Mouse (Mus musculus): ENCODE measurements around the gene Gabbr1.

Gene Gabbr1

DNA sequence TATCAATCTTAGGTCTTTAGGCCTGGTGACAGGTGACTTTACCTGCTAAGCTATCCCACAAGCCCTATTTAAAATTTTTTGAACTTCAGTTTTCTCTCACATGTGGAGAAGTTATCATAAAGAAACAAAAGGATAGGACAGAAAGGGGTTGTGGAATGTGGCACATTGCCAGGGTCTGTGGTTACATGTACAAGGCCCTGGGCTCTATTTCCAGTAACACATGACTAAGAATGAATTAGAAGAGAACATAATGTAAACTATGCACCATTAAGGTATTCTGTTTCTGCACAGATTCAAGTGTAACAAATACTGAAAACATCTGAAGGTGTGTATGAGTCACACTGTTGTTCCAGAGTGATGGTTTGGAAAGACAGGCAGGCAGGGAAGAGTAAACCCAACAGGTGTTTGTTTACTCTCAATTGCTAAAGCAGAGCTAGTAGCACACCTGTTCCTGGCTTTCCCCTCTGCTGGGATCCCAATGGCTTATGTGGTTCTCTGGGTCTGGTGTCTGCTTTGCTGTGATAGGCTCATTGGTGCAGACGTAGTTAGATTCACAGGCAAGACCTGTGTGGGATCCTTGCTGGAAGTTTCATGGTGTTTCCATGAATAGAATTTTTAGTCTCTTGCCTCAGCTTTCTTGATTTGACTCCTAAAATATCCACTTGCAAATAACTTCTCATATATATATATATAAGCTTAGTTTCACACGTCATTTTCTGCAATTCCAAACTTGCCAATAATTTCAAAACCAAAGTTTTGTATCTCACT, 6.5 kb upstream of the Gabbr1 start:
- in situ Hi-C loops (cut with MboI, MseI): no loop called here

DNA sequence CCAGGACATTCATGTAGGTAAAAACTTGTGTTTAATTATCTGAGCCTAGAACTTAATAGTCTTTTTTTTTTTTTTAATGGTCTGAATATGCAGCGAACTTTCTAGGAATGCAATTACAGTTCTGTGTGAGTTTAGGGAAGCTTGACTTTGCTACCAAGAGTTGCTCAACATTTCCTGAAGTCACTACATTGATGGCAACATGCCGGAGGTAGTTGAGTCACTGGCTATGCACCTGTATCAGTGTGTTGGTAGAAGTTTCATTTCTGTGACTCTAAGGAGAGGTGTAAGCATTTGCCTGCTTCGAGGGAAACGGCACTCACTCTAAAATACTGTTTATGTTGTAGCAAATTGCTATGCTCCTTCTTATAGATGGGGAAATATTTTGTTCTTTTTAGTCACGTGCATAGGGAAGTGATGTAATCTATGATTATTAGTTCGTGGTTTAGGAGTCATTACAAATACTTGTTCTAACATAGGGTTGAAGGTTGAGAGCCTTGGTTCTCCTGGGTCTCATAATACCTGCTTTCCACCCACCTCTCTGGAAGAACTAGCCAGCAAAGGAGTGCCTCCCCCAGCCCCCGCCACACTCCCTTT, 1.0 kb upstream of the Gabbr1 start:
- in situ Hi-C loops (cut with MboI, MseI): loop anchor here (5.0 kb wide), 2 partner anchors 102 to 207 kb away; partner anchors contain the start of genes Rnf39 and Trim26

DNA sequence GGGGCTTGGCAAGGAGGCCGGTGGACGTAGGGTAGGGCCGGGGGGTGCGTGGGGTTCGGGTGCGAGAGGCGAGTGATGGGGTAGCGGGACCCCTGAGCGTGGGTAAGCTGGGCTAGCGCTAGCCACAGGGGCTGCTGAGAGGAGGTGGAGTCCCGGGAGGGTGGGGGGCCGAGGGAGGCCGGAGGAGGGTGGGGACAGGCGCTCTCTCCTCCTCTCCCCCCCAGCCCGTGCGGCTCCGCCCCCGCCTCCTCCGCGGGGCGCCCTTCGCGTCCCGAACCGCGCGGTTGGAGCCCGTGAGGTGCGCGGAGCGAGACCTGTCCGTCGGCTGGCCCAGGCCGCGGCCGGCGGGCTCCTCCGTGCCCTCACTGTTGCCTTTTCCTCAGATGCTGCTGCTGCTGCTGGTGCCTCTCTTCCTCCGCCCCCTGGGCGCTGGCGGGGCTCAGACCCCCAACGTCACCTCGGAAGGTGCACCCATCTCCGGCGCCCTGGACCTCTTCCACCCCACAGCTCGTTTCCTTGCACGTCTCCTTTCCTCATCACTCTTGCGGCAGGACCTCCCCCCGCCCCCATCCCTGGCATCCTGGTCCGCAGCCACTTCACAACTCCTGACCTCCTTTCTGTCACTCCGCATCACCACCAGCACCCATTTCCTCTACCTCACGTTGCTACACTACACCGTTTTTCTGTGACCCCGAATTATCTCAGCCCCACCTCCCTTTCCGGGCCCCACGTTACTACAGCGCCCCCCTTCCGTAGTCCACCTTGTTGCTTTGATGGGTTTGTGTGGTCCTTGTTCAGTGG, 746 bp downstream of the Gabbr1 start:
- in situ Hi-C loops (cut with MboI, MseI): loop anchor here (5.0 kb wide), 2 partner anchors 104 to 209 kb away; partner anchors contain the start of genes Rnf39 and Trim26

DNA sequence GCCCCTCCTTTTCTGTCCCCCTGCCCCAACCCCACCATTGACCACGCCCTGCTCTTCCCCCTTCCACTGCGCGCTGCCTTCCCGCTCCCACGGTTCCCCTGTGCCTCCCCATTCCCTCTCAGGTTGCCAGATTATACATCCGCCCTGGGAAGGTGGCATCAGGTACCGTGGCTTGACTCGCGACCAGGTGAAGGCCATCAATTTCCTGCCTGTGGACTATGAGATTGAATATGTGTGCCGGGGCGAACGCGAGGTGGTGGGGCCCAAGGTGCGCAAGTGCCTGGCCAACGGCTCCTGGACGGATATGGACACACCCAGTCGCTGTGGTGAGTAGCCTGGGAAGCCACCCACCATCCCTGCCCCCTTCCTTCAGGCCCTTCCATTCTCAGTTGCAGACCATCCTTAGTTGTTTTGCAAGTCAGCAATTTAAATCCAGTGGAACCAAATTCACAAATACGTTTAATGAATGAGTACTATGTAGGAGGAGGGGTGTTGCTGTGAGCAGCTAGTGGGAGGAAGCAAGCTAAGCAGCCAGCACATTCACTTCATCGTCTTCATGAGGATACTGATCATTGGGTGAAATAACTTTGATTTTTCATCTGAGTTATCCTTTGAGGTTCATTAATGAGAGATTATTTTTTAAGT, 1.7 kb downstream of the Gabbr1 start:
- in situ Hi-C loops (cut with MboI, MseI): loop anchor here (5.0 kb wide), 2 partner anchors 105 to 210 kb away; partner anchors contain the start of genes Rnf39 and Trim26

DNA sequence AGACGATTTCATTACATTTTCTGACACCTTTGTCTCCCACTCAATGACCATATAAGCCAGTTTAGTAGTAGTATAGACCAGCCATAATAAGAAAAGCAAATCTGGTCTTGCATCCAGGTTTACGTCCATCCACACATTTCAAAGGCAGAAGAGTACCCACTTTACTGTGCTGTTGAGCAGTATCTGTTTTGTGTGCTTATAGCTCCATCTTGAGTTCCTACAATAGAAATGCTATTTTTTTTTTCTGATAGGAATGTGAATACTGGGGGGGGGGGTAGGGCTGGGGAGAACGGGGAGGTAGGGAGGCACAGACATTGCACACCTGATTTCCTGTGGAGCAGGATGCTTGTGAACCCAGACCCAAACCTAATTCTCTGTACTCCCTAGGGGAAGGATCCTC, 2.2 kb downstream of the Gabbr1 start:
- in situ Hi-C loops (cut with MboI, MseI): loop anchor here (5.0 kb wide), 2 partner anchors 106 to 211 kb away; partner anchors contain the start of genes Rnf39 and Trim26

DNA sequence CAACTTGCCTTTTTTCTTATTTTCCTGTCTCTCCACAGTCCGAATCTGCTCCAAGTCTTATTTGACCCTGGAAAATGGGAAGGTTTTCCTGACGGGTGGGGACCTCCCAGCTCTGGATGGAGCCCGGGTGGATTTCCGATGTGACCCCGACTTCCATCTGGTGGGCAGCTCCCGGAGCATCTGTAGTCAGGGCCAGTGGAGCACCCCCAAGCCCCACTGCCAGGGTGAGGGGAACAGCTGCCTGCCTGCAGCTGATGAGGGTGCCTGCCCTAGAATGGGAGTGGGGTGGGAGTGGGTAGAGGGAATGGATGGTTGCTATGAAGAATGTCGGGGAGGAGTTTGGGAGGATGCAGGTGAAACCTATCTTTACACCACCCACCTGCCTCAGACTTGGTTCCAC, 2.6 kb downstream of the Gabbr1 start:
- in situ Hi-C loops (cut with MboI, MseI): loop anchor here (5.0 kb wide), 2 partner anchors 106 to 211 kb away; partner anchors contain the start of genes Rnf39 and Trim26

DNA sequence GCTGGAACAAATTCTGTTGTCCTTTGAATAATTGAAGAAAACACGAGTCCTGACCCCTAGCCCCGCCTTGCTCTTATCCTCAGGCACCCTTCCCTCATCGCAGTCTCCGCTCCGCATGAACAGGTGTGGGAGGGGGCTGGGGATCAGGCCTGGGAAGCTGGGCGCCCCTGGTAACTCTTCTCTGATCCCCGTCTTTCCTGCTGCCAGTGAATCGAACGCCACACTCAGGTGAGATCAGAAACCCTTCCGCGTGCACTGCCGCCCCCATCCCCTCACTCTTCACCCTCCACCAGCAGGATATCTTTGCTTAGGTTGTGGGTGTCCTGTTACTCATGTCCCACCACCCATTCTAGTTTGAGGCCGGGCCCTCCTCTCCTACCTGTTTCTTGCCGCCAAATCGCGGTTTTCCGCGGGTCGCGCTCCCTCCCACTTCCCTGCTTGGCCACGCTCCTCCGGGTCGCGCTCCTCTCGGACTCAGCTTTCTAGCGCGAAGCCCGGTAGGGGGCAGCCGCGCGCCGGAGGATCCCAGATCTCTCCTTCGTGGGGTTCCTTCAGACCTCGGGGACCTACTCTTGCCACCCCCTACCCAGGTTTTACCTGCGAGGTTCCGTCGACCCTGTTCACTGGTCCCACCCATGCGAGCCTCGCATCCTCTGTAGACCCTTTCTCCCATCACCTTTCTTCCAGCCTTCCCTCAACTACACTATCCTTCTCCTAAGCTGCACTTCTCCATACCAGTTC, 4.0 kb downstream of the Gabbr1 start:
- in situ Hi-C loops (cut with MboI, MseI): loop anchor here (5.0 kb wide), 2 partner anchors 107 to 212 kb away; partner anchors contain the start of genes Rnf39 and Trim26

DNA sequence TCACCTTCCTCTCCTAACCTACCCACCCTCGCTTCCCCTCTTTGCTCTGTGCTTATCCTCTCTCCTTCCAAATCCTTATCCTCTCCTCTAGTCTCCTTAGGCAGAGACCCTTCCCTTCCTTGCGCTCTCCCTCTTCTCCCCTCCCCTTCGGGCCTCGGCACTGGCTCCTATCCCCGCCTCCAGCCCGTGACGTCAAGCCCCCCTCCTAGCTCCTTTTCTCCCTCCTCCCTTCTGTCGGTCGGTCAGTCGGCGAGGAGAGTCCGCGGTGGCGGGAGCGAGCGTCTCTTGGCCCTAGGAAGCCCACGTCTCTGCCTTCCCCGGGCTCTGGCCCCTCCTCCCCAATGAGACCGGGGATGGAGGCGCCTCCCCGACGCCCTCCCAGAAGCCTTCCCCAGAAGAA, 4.6 kb downstream of the Gabbr1 start:
- in situ Hi-C loops (cut with MboI, MseI): no loop called here

DNA sequence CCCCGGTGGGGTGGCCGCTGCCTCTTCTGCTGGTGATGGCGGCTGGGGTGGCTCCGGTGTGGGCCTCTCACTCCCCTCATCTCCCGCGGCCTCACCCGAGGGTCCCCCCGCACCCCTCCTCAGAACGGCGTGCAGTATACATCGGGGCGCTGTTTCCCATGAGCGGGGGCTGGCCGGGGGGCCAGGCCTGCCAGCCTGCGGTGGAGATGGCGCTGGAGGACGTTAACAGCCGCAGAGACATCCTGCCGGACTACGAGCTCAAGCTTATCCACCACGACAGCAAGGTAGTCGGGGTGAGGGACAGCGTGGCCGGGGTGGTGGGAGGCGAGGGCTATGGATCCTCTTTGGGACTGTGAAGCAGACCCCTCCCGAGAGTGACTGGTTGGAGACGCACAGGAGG, 5.1 kb downstream of the Gabbr1 start:
- in situ Hi-C loops (cut with MboI, MseI): no loop called here

DNA sequence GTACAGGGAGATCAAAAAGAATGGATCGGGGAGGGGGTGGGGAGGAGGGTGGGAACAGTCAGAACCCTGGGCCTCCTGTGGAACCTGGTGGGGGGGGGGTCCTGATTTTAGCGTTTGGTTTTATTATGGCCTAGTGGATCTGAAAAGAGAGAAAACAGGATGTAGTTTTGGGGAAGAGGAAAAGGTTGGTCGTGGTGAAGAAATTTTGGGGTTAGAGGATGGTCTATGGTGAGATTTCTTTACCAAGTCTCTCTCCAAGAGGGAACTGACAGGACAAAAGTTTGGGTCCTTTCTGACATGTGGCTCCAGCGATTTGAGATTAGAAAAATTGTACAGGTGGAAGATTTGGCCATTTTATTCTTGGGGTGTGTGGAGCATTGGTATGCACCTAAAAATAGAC, 6.0 kb downstream of the Gabbr1 start:
- in situ Hi-C loops (cut with MboI, MseI): no loop called here

DNA sequence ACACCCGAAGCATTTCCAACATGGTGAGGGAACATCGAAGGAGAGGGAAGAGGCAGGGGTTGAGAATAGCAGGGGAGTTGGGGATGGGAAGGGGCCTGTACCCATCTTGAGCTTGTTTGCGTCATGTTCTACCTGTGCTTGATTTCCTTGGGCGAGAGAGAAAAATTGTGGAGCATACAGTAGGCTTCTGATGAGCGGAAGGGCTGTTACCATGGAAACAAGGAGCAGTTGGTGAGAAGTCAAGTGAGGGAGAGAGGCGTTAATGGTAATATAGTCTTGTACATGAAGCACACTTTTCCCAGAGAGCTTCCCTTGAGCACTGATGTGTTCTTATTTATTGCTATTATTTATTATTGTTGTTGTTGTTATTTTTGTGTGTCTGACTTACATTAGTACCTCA, 11.2 kb downstream of the Gabbr1 start:
- in situ Hi-C loops (cut with MboI, MseI): no loop called here

DNA sequence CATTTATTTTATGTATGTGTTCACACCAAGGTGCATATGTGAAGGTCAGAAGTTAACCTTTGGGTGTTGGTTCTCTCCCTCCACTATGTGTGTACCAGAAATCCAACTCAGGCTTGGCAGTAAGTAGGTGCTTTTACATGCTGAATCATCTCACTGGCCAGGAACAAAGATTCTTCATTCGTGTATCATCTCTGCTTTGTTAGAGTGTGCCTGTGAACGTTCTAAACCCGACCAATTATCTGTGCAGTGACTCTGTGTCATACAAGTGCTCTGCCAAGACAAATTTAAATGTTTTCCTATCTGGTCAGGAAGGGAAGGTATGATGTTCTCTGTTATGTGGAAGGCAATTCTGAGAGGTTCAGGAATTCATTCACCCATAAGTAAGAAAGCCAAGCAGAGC, 15.7 kb downstream of the Gabbr1 start:
- in situ Hi-C loops (cut with MboI, MseI): no loop called here

DNA sequence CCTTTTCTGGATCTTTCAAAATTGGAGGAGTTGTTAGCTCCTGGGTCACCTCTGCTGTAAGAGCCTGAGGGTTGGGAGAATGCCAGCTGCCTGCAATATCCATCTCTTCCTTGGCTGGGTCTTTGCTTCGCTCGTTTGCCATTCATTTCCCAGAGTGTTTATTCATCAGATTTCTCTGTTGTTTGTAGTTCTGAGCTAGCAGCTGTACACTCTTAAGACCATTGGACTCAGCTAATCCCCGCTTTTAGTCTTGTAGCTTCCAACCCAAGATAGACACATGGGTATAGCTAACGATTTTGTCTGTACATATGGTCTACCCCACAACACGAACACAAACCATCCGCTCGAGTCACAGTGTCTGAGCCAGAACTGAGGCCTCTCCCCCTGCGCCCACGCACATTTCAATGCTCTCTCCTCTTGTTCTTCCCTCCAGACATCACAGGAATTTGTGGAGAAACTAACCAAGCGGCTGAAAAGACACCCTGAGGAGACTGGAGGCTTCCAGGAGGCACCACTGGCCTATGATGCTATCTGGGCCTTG, 16.4 kb downstream of the Gabbr1 start:
- in situ Hi-C loops (cut with MboI, MseI): no loop called here

DNA sequence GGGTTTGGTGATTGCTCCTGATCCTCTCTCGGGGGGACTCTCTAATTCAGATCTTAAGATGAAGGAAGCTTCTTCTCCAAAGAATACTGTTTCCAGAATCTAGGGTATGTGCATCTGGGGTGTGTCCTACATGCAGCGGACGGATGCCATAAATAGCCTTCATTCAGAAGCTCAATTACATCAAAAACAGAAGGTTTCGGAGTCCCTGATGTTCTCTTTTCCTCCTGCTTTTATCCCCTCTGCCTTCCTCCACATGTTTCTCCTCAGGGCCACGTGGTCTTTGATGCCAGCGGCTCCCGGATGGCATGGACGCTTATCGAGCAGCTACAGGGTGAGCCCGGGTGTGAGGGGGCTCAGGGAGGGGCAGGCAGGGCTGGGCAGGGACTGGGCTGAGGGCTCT, 17.3 kb downstream of the Gabbr1 start:
- in situ Hi-C loops (cut with MboI, MseI): no loop called here

DNA sequence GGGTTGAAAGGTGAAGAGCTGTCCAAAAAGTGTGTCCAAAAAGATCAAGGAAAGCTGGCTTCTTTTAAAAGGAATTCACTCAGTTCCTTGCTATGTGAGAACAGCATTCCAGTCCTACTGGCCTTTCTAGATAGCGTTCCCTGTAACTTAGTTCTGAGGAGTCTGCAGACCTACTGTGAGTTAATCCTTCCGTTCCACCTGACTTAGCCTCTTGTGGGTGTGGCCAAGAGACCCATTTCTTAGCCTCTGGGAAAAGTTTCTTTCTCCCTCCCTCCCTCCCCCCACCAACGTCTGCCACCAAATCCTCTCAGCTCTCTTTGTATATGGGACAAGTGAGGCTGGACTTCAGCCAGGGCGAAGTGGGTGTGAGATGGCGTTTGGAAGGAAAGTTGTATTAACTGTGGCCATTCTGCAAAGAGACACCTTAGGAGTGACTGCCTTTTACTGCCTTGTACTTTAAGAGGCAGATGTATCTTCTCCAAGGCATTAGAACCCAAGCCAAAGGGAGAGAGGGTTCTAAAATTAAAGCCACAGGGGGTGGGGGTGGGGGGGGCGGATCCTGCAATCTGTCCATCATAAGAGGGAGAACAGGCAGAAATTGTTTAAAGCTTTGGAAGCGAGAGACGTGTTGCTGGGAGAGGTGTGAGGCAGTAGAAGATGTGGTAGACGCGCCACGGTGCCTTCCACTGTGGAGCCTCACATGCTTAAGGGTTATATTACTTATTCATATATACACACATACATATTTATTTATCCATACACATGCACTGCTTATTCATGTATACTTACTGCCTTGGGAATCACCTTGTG, 18.1 kb downstream of the Gabbr1 start:
- in situ Hi-C loops (cut with MboI, MseI): no loop called here

DNA sequence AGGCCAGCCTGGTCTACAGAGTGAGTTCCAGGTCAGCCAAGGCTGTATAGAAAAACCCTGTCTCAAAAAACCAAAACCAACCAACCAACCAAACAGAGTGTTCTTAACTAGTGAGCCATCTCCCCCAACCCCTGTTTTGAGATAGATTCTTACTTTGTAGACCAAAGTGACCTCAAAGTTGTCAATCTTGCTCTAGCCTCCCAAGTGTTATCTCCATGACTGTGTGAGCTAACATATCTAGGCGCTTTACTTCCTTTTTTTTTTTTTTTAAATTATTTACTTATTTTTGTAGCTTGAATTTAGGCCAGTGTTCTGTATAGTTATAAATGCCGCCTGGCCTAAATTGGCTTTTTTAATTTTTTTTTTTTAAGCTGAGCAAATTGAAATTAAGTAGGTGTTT, 20.2 kb downstream of the Gabbr1 start:
- in situ Hi-C loops (cut with MboI, MseI): no loop called here

DNA sequence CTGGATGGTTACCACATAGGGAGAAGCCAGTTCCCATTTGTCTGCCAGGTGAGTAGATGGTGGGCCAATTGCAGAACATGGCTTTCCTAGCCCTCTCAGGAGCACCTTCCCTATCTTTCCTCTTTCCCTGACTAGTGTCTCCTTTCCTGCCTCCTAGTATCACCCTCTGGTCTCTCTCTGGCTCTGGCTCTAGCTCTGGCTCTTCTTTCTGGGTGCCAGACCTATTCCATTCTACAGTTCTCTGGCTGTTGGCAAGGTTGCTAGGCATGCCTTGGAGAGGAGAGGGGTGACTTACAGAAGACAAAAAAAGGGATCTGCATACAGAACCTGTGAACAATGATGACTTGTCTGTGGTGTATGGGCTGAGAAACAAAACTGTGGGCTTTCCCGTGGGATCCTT, 22.1 kb downstream of the Gabbr1 start:
- in situ Hi-C loops (cut with MboI, MseI): no loop called here

DNA sequence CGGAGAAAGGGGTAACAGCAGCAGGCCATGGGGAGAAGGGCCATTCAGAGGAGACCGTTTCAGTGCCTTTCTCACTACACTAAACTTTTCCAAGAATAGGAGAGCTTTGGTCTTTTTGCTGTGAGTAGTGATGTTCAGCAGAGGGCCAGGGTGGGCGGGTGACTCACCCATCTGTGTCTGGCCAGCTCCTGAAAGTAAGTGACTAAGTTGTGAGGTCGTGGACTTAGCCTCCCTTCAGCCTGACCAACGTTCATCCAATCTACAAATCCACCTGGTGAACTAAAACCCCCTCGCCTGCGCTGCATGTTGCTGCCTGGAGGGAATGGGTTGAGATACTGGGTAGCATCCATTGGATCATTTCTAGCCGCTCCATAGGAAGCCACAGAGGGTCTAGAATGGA, 24.4 kb downstream of the Gabbr1 start:
- in situ Hi-C loops (cut with MboI, MseI): no loop called here

DNA sequence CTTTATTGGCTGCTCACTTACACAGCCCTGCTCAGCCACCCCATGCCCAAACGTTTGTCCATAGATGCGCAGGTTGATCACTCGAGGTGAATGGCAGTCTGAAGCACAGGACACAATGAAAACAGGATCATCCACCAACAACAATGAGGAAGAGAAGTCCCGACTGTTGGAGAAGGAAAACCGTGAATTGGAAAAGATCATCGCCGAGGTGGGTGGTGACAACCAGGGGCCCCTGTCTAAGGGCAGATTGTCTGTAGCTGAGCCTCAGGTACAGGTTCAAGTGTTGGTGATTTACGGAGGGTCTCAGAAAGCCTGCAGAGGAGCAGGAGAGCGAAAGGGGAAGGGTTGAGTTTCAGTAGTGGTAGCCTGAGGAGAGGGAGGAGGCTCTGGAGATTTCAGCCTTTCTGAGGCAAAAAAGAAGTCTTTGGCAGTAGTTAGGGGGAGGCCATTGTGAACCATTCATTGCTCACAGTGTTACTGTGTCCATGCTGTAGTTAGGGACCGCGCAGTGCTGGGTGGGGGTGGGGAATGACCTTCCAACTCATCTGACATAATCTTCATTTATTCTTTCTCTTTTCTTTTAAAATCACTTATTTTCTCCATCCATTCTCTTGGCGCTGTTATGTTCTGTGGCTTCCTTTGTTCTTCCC, 26.4 kb downstream of the Gabbr1 start:
- in situ Hi-C loops (cut with MboI, MseI): no loop called here

Measured in T-helper 1 cell (primary cell).